Mouse (Mus musculus): ENCODE data around the gene Eif5b. TPM values are rescaled to one million over a fixed set of nuclear protein-coding genes. Genes with fewer than 3 reads are reported as not detected.

The Eif5b gene
- 16.2 and 20.7 TPM in 2 replicates for total RNA-seq (2014; rRNA removed)
- polyA plus RNA-seq (2015; fragmentation: Nextera tagmentation; extraction: Ambion mirVana), result 18.2 and 21.2 TPM in 2 replicates

GRCm38 (mm10) chr1:37997867-37998266, at the start of gene Eif5b, which contains the start of gene Txndc9:
TSS of gene Eif5b (plus strand) at chr1:37998010.
TSS of gene Txndc9 (minus strand) at chr1:37997893.
- ATAC-seq, result peak; percentile 94
- Histone ChIP-seq H3K27me3 (ENCODE audit: insufficient read depth, low read length) (no peaks in the 10 kb centered on the region), H3K27ac (peak within 1 kb of the TSS; percentile 96), H3K9me3 (ENCODE audit: low read length) (no peaks in the 10 kb centered on the region), H3K4me1 (ENCODE audit: insufficient read depth, low read length) (peaks cover 12% of the 10 kb centered on the region), H3K4me3 (ENCODE audit: low read length) (peak within 1 kb of the TSS; percentile 95), H3K36me3 (ENCODE audit: insufficient read depth, low read length) (peaks cover 21% of the 10 kb centered on the region), H3K9ac (replicated peaks; ENCODE audit: low read length) (peak within 1 kb of the TSS; percentile 90), H3K4me2 (ENCODE audit: low read depth, low read length) (peak within 1 kb of the TSS; percentile 87)
- peak; percentile 98 for DNase-seq (ENCODE audit: low spot score)
- 1% methylated on average over 50 of the region's 50 CpGs for WGBS
- TF ChIP-seq CTCF (IDR thresholded peaks at IDR 0.05; ENCODE audit: low read depth), result peak; percentile 65

- 64% methylated on average over 2 of the region's 2 CpGs for WGBS
- no peaks in the 10 kb centered on the region for H3K4me1 ChIP-seq (ENCODE audit: insufficient read depth, low read length)
These were observed 48.9 kb upstream of the Eif5b start for GRCm38 (mm10) chr1:37948906-37949305.

GRCm38 (mm10) chr1:37954786-37955185, 43.0 kb upstream of the Eif5b start:
- WGBS, result 84% methylated on average over 7 of the region's 7 CpGs
- DNase-seq (ENCODE audit: low spot score), result no peak

More at GRCm38 (mm10) chr1:37948906-37949305, 48.9 kb upstream of the Eif5b start:
- no peak for TF ChIP-seq CTCF (IDR thresholded peaks at IDR 0.05; ENCODE audit: low read depth)
- no peaks in the 10 kb centered on the region for H3K27me3 ChIP-seq (ENCODE audit: insufficient read depth, low read length)
- H3K9me3 ChIP-seq (ENCODE audit: low read length), result no peaks in the 10 kb centered on the region
- DNase-seq (ENCODE audit: low spot score) (no peak), ATAC-seq (no peak)
- no peaks in the 10 kb centered on the region for H3K36me3 ChIP-seq (ENCODE audit: insufficient read depth, low read length)
- H3K4me3 ChIP-seq (ENCODE audit: low read length), result no peak overlapping the region
- H3K9ac ChIP-seq (replicated peaks; ENCODE audit: low read length), result no peak overlapping the region
- no peak overlapping the region for H3K4me2 ChIP-seq (ENCODE audit: low read depth, low read length)
- no peak overlapping the region for H3K27ac ChIP-seq

GRCm38 (mm10) chr1:37955251-37955650, 42.6 kb upstream of the Eif5b start:
- Histone ChIP-seq H3K4me3 (ENCODE audit: low read length) (no peak overlapping the region), H3K36me3 (ENCODE audit: insufficient read depth, low read length) (no peaks in the 10 kb centered on the region), H3K27me3 (ENCODE audit: insufficient read depth, low read length) (no peaks in the 10 kb centered on the region), H3K4me1 (ENCODE audit: insufficient read depth, low read length) (no peaks in the 10 kb centered on the region), H3K27ac (no peak overlapping the region), H3K9ac (replicated peaks; ENCODE audit: low read length) (no peak overlapping the region), H3K4me2 (ENCODE audit: low read depth, low read length) (no peak overlapping the region), H3K9me3 (ENCODE audit: low read length) (no peaks in the 10 kb centered on the region)
- TF ChIP-seq CTCF (IDR thresholded peaks at IDR 0.05; ENCODE audit: low read depth), result no peak
- no peak for ATAC-seq
- 90% methylated on average over 2 of the region's 2 CpGs for WGBS
- DNase-seq (ENCODE audit: low spot score), result no peak

More at GRCm38 (mm10) chr1:37954786-37955185, 43.0 kb upstream of the Eif5b start:
- no peak for TF ChIP-seq CTCF (IDR thresholded peaks at IDR 0.05; ENCODE audit: low read depth)
- ATAC-seq, result no peak
- Histone ChIP-seq H3K27ac (no peak overlapping the region), H3K4me3 (ENCODE audit: low read length) (no peak overlapping the region), H3K4me1 (ENCODE audit: insufficient read depth, low read length) (no peaks in the 10 kb centered on the region), H3K9me3 (ENCODE audit: low read length) (no peaks in the 10 kb centered on the region), H3K4me2 (ENCODE audit: low read depth, low read length) (no peak overlapping the region), H3K9ac (replicated peaks; ENCODE audit: low read length) (no peak overlapping the region), H3K36me3 (ENCODE audit: insufficient read depth, low read length) (no peaks in the 10 kb centered on the region), H3K27me3 (ENCODE audit: insufficient read depth, low read length) (no peaks in the 10 kb centered on the region)

- no peak for TF ChIP-seq CTCF (IDR thresholded peaks at IDR 0.05; ENCODE audit: low read depth)
- no peak overlapping the region for H3K4me2 ChIP-seq (ENCODE audit: low read depth, low read length)
- no peaks in the 10 kb centered on the region for H3K27me3 ChIP-seq (ENCODE audit: insufficient read depth, low read length)
- H3K36me3 ChIP-seq (ENCODE audit: insufficient read depth, low read length), result no peaks in the 10 kb centered on the region
- no peak overlapping the region for H3K4me3 ChIP-seq (ENCODE audit: low read length)
- WGBS, result 21% methylated on average over 3 of the region's 3 CpGs
- no peaks in the 10 kb centered on the region for H3K4me1 ChIP-seq (ENCODE audit: insufficient read depth, low read length)
- H3K9me3 ChIP-seq (ENCODE audit: low read length), result no peaks in the 10 kb centered on the region
- DNase-seq (ENCODE audit: low spot score) (peak; percentile 76), ATAC-seq (peak; percentile 82)
- H3K27ac ChIP-seq, result no peak overlapping the region
- no peak overlapping the region for H3K9ac ChIP-seq (replicated peaks; ENCODE audit: low read length)
These were observed 40.9 kb upstream of the Eif5b start for GRCm38 (mm10) chr1:37956690-37957431.

- Histone ChIP-seq H3K4me1 (ENCODE audit: insufficient read depth, low read length) (no peaks in the 10 kb centered on the region), H3K9ac (replicated peaks; ENCODE audit: low read length) (no peak within 1 kb of the TSS), H3K27ac (no peak within 1 kb of the TSS), H3K27me3 (ENCODE audit: insufficient read depth, low read length) (no peaks in the 10 kb centered on the region), H3K4me2 (ENCODE audit: low read depth, low read length) (no peak within 1 kb of the TSS), H3K4me3 (ENCODE audit: low read length) (no peak within 1 kb of the TSS), H3K36me3 (ENCODE audit: insufficient read depth, low read length) (no peaks in the 10 kb centered on the region), H3K9me3 (ENCODE audit: low read length) (no peaks in the 10 kb centered on the region)
- no peak for DNase-seq (ENCODE audit: low spot score)
- WGBS, result 87% methylated on average over 5 of the region's 5 CpGs
- no peak for TF ChIP-seq CTCF (IDR thresholded peaks at IDR 0.05; ENCODE audit: low read depth)
- no peak for ATAC-seq
These were observed 40.2 kb upstream of the Eif5b start, which contains the start of gene Lyg1 for GRCm38 (mm10) chr1:37957659-37958058. TSS of gene Lyg1 (minus strand) at chr1:37957759.

- no peak for TF ChIP-seq CTCF (IDR thresholded peaks at IDR 0.05; ENCODE audit: low read depth)
- ATAC-seq, result no peak
- 89% methylated on average over 2 of the region's 2 CpGs for WGBS
These were observed 39.3 kb upstream of the Eif5b start for GRCm38 (mm10) chr1:37958516-37958915.

More at GRCm38 (mm10) chr1:37958516-37958915, 39.3 kb upstream of the Eif5b start:
- Histone ChIP-seq H3K4me3 (ENCODE audit: low read length) (no peak overlapping the region), H3K27ac (no peak overlapping the region), H3K4me1 (ENCODE audit: insufficient read depth, low read length) (no peaks in the 10 kb centered on the region), H3K36me3 (ENCODE audit: insufficient read depth, low read length) (no peaks in the 10 kb centered on the region), H3K4me2 (ENCODE audit: low read depth, low read length) (no peak overlapping the region), H3K9ac (replicated peaks; ENCODE audit: low read length) (no peak overlapping the region), H3K9me3 (ENCODE audit: low read length) (no peaks in the 10 kb centered on the region), H3K27me3 (ENCODE audit: insufficient read depth, low read length) (no peaks in the 10 kb centered on the region)
- DNase-seq (ENCODE audit: low spot score), result no peak
